Mouse (Mus musculus) layer of hippocampus, adult 18-20 months (tissue): Measurements from ENCODE around the gene Cnih4. TPM values are rescaled to one million over a fixed set of nuclear protein-coding genes. Genes with fewer than 3 reads are reported as not detected.

Experiments used
- DNase-seq, 2 experiments: peaks; one replicate each; pipeline ENCODE4 v3.0.0; 2022; ENCODE audit warnings: low spot score in 2 of 2
- long read RNA-seq: library from polyadenylated mRNA; stranded (forward); transcript quantifications from one replicate; pipeline ENCODE4 v2.0.0, GENCODE M21; 2021
- total RNA-seq, 2 experiments: library from RNA; stranded (reverse); gene quantifications; 2 replicates each; pipeline ENCODE4 v1.2.3; 2021

The Cnih4 gene
- total RNA-seq = 10 to 100 TPM; 30.1 to 30.9 TPM
- long read RNA-seq, transcript Cnih4-204 (5 exons, 3,268 nt) = major isoform, 36 of 41 reads
- long read RNA-seq, partial matches to known transcripts = 0 of 41 reads
- long read RNA-seq, other reads (novel, unspliced or antisense) = 5 of 41 reads

DNA sequence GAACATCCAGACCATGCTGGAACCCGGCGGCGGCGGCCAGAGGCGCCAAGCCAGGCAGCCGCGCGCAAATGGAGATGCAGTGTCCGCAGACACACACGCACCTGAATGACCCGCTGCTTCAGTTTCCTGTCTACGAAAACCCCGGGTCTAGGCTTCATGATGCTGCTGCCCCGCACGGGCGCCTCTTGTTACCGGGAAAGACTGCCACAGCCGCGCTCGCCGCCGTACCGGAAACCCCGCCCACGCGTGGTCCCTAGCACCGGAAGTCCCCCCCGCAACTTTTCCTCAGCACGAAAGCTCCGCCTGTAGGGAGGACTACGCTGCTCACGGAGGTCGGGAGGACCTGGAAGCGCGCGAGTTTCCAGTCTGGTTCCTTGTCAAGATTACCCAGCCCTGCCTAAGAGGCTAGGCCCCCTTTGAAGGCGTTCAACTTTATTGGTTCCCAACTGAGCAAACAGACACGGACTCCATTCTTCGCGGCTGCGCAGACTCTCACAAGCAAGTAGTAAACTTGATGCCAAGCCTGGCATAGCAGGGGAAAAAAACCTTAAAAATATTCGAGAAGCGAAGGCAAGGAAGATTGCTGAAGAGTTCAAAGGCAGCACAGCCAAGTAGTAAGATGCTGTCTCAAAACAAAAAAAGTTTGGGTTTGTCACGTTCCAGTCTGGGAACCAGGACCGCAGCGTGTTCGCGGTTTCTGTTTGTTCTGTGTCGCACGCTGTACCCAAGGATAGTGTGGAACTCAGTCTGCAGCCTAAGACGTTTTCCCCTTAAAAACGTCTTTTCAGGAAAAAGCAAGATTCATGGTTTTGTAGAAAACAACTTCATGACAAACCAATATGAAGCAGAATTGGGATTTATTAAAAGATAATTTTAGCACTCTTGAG is at the start of gene Cnih4, which contains the start of gene Nvl:
Gene Cnih4, plus strand, starts transcription at position 744 of the 887 bp plus-strand sequence.
Gene Nvl, minus strand, starts transcription at position 255 of the 887 bp plus-strand sequence.
- peak; percentile 89 to 97 for DNase-seq

DNA sequence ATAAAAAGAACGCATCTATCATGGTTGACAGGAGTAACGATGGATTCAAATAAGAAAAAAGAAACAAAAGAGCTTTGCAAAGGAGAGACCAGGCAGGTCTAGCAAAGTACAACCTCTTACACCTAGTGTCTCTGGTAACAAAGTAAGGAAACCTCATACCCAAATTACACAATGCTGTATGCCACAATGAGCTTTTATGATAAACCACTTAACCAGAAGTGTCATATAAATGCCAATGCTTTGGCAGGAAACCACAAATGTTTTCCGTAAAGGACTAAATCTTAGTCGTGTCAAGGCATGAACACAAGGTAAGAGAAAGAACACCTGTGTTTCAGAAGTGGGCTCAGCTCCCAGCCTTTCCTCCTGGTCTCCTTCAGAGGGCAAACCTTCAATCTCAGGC is 27.4 kb upstream of the Cnih4 start:
- no peak for DNase-seq

DNA sequence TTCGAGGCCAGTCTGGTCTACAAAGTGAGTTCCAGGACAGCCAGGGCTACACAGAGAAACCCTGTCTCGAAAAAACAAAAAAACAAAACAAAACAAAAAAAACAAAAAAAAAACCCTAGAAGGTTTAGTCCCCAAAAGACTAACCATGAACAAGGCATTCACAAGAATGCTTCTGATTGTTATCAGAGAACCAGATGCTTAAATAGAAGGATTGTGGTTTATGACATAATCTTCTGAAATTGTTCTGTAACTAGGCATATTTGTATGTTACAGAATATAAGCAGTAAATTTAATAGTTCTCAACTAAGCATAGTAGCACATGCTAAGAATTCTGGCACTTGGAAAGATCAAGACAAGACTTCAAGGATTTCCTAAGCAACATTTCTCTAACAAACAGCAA is 20.3 kb upstream of the Cnih4 start:
- DNase-seq = no peak

DNA sequence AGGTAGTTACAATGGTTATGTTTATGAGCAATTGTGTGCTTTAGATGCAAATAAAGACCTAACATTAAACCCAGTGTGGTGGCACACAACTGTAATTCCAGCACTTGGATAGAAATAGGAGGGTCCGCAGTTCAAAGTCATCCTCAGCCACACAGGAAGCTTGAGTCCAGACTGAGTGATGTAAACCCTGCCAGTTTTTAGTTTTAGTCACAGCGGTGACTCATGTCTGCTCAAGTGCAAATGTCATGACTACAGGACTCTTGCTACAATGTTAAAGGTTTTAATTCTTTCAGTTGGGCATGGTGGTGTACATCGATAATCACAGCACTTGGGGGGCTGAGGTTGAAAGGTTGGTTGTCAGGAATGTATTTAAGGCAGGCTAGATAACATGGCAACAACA is 18.6 kb upstream of the Cnih4 start:
- DNase-seq = no peak

DNA sequence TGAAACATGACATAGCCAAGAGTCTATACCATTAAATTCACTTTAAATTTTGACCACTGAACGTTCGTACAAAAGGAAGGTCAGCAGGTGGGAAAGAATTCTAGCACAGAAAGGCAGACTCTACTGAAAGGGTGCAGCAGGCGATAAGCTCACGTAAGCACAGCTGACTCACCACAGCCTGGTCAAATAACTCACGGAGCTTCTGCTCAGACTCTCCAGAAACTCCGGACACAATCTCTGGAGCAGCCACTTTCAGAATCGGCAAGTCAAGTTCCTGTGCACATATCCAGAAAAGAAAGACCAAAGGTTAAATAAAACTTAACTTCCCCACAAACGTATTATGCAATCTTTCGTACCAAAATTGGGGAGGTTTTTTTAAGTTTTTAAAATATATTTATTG is 17.7 kb upstream of the Cnih4 start:
- no peak for DNase-seq

DNA sequence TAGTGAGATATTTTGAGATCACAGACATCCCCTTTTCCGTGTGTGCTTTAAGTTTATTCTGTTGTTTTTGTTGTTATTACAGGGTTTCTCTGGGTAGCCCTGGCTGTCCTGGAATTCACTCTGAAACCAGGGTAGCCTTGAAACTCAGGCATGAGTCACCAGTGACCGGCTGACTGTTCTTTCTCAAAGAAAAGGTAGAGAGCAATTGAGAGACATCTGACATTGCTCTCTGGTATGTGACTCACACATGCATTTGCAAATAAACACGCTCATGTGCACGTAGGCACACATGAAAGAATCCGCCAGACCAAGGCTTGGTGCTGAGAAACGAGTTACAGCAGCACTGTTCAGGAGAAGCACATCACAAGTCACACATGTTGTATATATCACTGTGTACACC is 12.6 kb upstream of the Cnih4 start:
- DNase-seq = no peak

DNA sequence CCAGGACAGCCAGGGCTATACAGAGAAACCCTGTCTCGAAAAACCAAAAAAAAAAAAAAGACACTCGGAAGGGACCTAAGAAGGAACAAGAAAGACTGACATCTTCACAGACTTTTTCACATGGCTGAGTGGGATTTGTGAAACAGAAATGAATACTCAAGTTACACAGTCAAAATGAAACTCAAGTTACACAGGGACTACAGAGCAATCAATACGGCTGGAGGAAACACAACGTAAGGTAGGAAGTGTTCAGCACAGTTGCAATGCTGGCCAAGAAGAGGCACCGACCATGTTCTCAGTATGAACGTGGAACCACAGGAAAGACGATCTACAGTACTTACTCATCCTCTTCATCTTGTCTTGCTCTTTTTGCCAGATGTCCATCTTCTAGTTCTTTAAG is 5.8 kb upstream of the Cnih4 start:
- DNase-seq = no peak

DNA sequence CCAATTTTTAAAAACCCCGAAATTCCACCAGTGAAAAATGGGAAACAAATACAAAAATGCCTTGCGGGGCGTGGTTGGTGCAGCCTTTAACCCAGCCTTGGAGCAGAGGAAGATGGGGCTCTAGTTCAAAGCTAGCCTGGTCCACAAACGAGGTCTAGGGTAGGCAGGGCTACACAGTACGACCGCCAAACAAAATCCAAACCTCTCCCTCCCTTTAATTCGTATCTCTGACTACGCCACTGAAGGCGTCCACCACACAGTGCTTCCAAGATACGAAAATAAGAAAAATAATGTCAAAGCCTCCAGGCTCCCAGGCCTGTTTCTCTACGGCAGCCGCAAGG is 914 bp upstream of the Cnih4 start:
- DNase-seq = no peak

DNA sequence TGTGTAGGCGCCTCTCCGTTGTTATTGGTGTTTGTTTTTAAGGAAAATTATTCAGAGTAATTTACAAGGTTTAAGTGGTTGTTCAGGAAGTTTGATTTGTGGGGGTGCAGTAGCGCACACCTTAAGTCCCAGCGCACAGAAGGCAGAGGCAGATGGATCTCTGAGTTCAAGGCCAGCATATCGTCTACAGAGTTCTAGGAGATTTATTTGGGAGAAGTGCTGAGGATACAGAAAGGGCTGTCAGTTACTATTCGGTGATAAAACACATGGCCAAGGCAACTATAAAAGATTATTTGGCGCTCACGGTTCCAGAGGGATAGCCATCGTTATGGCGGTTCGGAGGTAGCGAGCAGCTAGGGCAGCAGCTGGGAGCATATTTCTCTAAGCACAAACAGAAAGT is 473 bp downstream of the Cnih4 start:
- no peak for DNase-seq

DNA sequence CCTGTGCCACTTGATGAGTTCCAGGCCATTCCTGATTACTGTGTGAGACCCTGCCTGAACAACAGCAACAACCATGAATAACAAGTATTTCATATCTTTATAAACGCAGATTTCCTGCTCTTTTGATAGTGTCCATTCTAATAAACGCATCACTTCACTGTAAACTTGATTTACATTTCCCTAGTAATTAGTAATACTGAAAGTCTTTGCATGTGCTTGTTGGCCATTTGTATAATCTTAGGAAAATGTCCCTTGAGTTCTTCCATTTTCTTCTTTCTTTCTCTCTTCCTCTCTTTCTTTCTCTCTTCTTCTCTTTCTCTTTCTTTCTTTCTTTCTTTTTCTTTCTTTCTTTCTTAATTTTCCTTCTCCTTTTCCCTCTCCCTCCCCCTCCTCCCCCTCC is 1.7 kb downstream of the Cnih4 start:
- DNase-seq = no peak

DNA sequence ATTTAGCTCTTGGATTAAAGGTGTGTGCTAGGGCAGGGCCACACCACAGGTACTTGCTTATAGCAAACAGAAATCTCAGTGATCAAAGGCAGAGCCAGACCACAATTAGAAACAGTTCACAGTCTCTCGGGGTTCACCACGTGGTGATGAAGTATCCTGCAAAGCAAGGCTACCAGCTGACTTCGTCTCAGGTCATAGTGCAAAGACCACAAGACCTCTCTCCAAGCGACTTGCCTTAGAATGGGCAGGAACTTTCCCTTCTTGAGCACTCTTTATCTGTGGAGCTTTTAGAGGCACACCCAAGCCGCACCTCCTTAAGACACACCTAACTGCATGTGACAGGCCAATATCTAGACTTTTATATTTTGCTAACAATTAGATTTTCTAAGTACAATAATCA is 4.0 kb downstream of the Cnih4 start:
- no peak for DNase-seq

DNA sequence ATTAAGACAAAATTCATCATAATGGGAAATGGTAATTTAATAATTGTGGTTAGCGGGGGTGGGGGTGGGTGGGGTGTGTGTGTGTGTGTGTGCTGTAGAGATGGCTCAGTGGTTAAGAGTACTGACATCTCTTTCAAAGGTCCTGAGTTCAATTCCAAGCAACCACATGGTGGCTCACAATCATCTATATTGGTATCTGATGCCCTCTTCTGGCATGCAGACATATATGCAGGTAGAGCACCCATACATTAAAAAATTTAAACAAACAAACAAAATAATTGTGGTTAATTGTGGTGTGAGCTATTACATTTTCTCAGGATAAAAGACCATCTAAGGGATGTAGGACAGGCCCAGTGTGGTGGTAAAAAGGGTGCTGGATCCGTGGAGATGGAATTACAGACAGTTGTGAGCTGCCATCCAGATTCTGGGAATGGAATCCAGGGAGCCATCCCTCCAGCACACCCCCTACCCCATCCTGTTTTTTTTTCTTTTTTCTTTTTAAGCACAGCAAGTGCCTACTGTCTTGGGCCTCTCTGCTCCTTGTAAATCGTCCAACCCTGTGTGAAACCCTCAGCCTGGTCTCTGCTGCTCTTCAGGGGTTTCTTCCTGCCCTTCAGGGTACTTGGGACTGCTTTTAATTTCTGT is 5.0 kb downstream of the Cnih4 start:
- DNase-seq = no peak

DNA sequence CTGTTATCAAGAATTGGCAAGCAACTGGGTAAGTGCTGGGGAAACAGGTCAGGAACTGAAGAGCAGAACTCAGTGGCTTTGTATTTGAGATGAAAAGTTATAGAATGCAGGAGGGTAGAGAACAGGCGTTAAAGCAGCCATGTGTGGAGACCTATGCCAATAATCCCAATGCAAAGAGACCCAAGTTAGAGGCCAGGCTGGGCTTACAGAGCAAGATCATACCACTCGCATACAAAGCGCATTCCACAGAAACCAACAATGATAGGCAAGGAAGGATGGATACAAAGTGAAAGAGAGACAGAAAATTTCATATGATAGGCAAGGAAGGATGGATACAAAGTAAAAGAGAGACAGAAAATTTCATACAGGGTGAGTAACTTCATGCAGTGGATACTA is 5.9 kb downstream of the Cnih4 start:
- no peak for DNase-seq

DNA sequence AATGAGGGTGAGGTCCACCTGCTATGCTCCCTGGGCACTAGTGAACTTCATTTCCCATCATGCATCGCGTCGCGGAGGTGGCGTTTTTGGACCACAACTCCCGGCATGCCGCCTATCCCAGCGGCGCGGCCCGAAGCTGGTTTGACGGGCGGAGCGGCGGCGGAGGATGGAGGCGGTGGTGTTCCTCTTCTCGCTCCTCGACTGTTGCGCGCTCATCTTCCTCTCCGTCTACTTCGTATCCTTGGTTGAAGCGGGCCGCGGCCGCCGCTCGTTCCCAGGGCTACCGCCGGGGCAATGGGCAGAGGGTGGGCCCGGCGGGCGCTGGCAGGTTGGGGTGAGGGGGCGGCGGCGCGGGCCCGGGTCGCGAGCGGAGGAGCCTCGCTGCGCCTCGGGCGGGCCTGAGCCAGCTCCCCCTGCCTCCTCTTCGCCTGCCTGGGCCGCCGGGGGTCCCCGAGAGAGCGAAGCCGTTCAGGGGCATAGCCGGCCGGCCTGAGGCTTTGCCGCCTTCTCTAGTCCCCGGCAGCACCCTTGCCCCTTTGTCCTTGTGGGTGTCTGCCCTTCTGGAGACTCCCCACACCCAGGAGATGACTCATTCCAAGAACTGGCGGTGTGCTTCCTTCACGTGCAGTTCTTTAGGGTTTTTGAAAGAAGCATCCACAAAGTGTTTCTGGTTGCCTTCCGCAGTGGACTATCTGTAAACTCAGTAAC is 6.5 kb downstream of the Cnih4 start:
- DNase-seq = peak; percentile 89 to 95

DNA sequence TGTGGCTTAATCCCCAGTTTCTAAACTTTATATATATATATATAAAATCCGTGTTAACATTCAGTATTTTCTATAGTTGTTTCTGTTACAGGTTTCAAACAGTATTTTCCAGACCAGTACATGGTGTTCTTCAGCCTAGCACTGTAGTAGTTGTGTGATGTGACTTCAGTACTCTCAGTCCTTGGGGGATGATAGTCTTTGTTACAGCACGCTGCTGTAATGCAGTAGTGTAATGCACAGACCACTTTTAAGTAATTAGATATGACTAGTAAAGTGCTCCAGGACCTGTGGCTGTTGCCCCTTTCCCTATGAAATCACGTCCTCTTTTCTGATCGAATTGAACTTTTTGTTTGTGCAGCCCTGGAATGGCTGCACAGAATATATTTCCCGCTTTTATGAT is 7.0 kb downstream of the Cnih4 start:
- no peak for DNase-seq

DNA sequence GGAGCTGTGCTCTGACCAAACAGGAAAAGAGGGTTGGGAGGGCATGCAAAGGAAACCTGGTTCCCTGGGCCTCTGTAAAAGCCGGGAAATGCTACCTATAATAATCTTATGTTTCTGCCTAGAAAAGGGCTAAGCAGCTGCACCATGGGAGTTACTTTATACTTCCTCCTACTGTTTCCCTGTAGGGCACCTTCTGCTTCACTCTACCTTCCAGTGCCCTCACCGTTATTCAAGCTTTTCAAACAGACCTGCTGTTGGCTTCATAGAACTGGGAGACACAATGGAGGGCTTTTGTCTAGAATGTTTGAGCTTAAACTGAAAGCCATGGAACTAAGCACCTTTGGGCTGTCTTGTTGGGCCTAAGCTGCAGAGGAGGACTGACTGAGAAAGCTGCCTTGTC is 23.3 kb downstream of the Cnih4 start:
- no peak for DNase-seq

DNA sequence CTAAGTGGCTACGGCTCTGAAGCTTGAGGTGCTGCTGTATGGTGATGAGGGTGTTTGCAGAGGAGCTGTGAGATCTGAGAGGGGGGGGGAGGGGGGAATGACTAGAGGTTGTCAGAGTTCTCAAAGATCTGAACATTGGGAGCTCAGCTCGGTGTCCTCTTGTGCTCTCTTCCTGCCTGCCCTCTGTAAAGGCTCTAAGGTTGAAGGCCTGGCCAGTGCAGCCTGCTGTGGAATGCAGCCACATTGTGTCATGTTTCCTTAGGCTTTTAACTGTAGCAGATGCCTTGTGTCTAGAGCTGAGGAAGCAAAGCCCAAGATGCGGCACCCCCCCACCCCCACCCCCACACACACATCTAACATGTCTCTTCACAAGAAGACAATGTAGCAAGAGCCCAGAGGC is 23.9 kb downstream of the Cnih4 start:
- DNase-seq = no peak

DNA sequence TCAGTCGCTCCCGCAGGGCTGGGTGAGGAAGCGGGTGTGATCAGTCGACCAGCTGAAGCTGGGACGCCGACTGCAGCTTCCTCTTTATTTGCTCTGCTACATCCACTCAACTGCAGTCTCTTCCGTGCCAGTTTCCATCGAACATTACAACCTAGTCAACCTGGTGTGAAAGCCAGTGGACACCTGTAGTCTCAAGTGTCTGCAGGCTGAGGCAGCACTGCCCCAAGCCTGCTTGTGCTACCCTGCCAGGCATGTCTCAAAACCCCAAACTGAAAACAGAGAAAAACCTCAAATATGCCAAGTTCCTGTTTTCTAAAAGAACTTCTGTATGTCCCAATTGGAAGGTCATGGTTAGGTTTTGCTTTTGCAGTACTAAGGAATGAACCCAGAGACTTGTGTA is 25.7 kb downstream of the Cnih4 start:
- no peak for DNase-seq

DNA sequence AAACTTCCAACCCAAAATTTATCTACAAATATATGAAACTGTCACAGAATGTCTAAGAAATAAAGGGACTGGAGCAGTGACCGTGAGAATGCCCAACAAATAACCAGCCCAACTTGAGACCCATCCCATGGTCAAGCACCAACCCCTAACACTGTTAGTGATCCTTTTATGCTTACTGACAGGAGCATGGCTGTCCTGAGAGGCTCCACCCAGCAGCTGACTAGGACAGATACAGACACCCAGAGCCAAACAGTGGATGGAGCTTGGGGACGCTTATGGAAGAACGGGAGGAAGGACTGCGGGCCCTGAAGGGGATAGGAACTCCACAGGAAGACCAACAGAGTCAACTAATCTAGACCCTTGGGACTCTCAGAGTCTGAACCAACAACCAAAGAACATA is 44.4 kb downstream of the Cnih4 start:
- DNase-seq = no peak

DNA sequence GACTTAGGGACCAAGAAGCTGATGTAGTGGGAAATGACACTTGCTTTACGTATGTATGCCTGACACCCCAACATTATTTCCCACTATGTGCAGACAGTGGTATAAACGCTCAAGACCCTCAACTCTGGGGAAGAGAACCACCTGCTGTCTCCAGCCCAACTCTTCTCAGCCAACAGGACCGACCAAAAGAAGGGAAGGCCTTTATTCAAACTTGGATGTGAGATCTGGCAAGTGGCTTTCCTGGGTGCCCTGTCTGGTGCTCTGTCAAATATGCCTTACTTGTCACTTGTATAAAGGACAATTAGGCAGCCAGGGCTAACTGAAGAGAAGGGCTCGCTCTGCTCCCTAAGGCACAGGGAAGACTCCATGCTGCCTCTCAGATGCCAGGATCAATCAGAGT is 55.0 kb downstream of the Cnih4 start:
- no peak for DNase-seq

DNA sequence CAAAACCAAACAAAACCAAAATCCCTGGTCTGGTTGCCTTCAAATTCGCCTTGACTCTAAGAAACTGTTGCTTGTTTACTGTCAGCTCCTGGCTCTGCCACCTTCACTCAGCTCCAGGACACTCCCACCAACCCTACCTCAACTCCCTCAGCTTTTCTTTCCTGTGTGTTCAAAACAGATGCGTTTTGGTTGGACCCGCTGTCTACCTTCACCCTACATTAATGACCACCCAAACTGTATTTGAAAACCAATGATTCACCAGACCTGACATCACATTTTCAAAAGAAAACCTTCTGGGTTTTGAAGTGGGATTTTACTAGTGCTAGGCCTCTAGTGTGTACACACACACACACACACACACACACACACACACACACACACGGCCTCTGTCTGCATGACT is 65.7 kb downstream of the Cnih4 start:
- no peak for DNase-seq
